Mouse (Mus musculus): ENCODE data around the gene Prkcd. TPM values are rescaled to one million over a fixed set of nuclear protein-coding genes. Genes with fewer than 3 reads are reported as not detected.
A peak's percentile ranks its signal among the peaks of the same experiment; 100 is the strongest.

Prkcd gene
- polyA plus RNA-seq, 1 experiment from 2014 or later: 46.5 TPM

DNA sequence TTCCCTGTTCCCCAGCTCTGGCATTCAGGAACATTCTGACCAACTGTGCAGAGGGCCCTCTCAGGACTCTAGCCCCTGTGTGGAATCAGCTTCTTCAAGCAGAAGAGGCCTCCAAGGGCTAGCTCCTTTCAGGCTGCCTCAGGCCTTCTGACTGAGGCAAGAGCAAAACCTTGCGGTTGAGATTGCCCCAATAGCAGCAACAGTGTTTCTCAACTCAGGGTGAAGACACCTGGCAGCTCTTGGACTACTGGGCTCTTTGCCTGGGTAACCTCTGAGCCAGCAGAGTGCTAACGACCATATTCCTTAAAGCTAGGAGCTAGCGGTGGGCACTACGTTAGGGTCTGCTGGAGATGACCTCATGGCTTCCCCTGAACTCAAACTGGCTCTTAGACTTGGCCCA is 72.8 kb downstream of the Prkcd start:
- Histone ChIP-seq H3K27me3 (replicated peaks; ENCODE audit: control insufficient read depth, insufficient read depth, low read length) (no peaks in the 10 kb centered on the region), H3K36me3 (ENCODE audit: control insufficient read depth, insufficient read depth, low read length) (peaks cover 8% of the 10 kb centered on the region), H3K4me2 (ENCODE audit: low read length) (no peak overlapping the region), H3K27ac (ENCODE audit: low read depth) (no peak overlapping the region), H3K9ac (ENCODE audit: low read length) (no peak overlapping the region), H3K4me3 (ENCODE audit: low read depth, low read length) (no peak overlapping the region), H3K9me3 (ENCODE audit: control insufficient read depth, low read length) (no peaks in the 10 kb centered on the region), H3K4me1 (replicated peaks; ENCODE audit: control insufficient read depth, insufficient read depth, low read length) (peaks cover 22% of the 10 kb centered on the region)
- ATAC-seq (replicated peaks; ENCODE audit: low FRiP score, low TSS enrichment, low read depth): no peak
- no peak for DNase-seq (ENCODE audit: low spot score)
- whole genome bisulfite sequencing: 89% methylated on average over 4 of the region's 4 CpGs

DNA sequence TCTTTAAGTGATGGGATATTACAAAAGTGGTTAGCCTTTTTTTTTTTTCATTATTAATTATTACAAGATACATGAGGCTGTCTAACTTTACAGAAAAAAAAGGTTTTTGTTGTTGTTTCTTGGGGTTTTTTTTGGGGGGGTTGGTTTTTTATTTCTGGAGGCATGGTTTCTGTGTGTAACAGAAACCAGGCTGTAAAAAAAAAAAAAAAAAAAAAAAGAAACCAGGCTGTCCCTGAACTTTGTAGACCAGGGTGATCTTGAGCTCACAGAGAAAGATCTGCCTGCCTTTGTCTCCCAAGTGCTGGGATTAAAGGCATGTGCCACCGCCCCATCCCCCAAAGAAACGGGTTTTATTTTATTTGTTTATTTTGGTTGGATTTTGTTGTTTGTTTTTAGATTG is 74.0 kb downstream of the Prkcd start:
- 93% methylated on average over 2 of the region's 2 CpGs for WGBS
- Histone ChIP-seq H3K4me2 (ENCODE audit: low read length) (no peak overlapping the region), H3K9me3 (ENCODE audit: control insufficient read depth, low read length) (no peaks in the 10 kb centered on the region), H3K36me3 (ENCODE audit: control insufficient read depth, insufficient read depth, low read length) (peaks cover 7% of the 10 kb centered on the region; the same call in 1 of the 2 replicates), H3K27me3 (replicated peaks; ENCODE audit: control insufficient read depth, insufficient read depth, low read length) (no peaks in the 10 kb centered on the region), H3K4me3 (ENCODE audit: low read depth, low read length) (no peak overlapping the region), H3K9ac (ENCODE audit: low read length) (no peak overlapping the region), H3K27ac (ENCODE audit: low read depth) (no peak overlapping the region), H3K4me1 (replicated peaks; ENCODE audit: control insufficient read depth, insufficient read depth, low read length) (peaks cover 22% of the 10 kb centered on the region)
- DNase-seq (ENCODE audit: low spot score) (no peak), ATAC-seq (replicated peaks; ENCODE audit: low FRiP score, low TSS enrichment, low read depth) (no peak)

DNA sequence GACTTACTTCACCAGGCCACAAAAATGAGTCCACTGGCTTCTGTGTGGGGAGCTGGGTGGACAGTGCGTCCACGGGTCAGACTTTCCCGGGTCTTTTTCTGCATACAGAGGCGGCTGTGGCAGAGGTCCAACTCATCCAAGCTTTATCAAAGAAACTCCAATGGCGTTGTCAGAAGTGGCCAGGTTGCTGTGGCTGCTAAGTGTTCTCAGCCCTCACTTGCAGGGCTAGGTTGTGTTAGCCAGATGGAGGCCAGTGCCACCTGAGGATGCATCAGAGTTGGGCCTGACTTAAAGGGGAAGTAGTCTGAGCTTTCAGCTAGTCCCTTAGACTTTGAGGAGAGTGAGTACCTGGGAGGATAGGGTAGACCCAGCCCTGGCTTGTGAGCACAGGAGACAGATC is 74.5 kb downstream of the Prkcd start:
- Histone ChIP-seq H3K4me3 (ENCODE audit: low read depth, low read length) (peak overlapping the region; percentile 88; the same call in 1 of the 2 replicates), H3K4me2 (ENCODE audit: low read length) (peak overlapping the region; percentile 77), H3K36me3 (ENCODE audit: control insufficient read depth, insufficient read depth, low read length) (peaks cover 5% of the 10 kb centered on the region; the same call in 1 of the 2 replicates), H3K9me3 (ENCODE audit: control insufficient read depth, low read length) (no peaks in the 10 kb centered on the region), H3K27me3 (replicated peaks; ENCODE audit: control insufficient read depth, insufficient read depth, low read length) (no peaks in the 10 kb centered on the region), H3K4me1 (replicated peaks; ENCODE audit: control insufficient read depth, insufficient read depth, low read length) (peaks cover 22% of the 10 kb centered on the region), H3K9ac (ENCODE audit: low read length) (no peak overlapping the region), H3K27ac (ENCODE audit: low read depth) (no peak overlapping the region)
- DNase-seq (ENCODE audit: low spot score) (no peak), ATAC-seq (replicated peaks; ENCODE audit: low FRiP score, low TSS enrichment, low read depth) (no peak)
- WGBS: 68% methylated on average over 5 of the region's 5 CpGs

DNA sequence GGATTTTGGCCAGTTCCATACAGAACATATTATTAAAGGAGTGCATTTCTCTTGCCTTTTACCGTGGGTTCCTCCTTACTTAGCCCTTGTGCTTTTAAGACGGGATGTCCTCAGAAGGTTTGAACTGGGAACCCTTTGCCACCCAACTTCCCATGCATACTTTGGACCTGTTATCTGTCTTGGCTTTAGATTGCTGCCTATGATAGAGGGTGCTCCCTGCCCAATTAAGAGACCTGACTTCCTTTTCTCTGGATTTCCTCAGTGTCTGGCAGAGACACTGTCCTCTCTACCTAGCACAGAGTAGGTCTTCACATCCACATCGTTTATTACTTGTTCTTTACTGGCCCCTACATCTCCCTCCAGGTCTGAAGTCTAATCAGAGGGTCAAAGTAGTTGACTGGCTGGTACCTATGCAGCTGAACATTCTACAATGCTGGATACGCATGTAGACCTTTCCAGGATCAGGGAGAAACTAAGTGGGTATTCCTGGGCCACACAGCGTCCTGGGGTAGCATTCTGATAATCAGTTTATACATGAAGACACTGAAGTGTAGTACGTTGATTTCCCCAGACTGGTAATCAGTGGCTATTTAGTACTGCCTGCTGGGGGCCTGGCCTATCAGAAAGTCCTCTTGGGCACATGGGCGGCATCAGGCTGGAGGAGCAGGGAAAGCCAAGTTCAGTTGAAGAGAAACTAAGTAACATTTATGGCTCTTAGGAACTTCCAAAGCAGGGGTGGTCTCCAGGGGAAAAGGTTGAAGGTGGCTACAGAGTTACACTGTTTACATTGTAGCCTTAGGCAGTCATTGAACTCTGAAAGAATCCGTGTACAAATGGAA is 75.6 kb downstream of the Prkcd start:
- Histone ChIP-seq H3K27me3 (replicated peaks; ENCODE audit: control insufficient read depth, insufficient read depth, low read length) (no peaks in the 10 kb centered on the region), H3K4me1 (replicated peaks; ENCODE audit: control insufficient read depth, insufficient read depth, low read length) (peaks cover 22% of the 10 kb centered on the region), H3K4me2 (ENCODE audit: low read length) (peak overlapping the region; percentile 77), H3K36me3 (ENCODE audit: control insufficient read depth, insufficient read depth, low read length) (no peaks in the 10 kb centered on the region), H3K9me3 (ENCODE audit: control insufficient read depth, low read length) (no peaks in the 10 kb centered on the region), H3K27ac (ENCODE audit: low read depth) (no peak overlapping the region), H3K4me3 (ENCODE audit: low read depth, low read length) (peak overlapping the region; percentile 88), H3K9ac (ENCODE audit: low read length) (peak overlapping the region; percentile 93)
- DNase-seq (ENCODE audit: low spot score) (no peak), ATAC-seq (replicated peaks; ENCODE audit: low FRiP score, low TSS enrichment, low read depth) (no peak)
- WGBS: 24% methylated on average over 8 of the region's 8 CpGs

DNA sequence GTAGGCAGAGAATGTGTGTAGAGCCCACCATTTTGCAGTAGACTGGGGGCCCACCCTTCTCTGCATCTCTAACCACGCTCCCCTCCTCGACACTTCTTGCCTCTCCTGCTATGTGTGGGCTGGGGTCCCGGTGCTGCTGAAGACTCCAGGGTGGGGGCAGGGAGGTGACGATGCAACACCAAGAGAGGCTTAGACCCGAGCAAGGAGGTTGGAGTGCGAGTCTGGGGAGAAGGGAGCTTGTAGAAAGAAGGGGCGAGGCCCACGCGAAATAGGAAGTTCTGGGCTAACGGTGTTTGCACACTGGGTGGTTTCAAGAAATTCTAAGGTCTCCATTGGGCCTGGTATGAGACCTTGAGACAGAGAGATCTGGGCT is 76.2 kb downstream of the Prkcd start:
- no peaks in the 10 kb centered on the region for H3K9me3 ChIP-seq (ENCODE audit: control insufficient read depth, low read length)
- H3K27ac ChIP-seq (ENCODE audit: low read depth): peak overlapping the region; percentile 93
- H3K9ac ChIP-seq (ENCODE audit: low read length): peak overlapping the region; percentile 93
- H3K36me3 ChIP-seq (ENCODE audit: control insufficient read depth, insufficient read depth, low read length): no peaks in the 10 kb centered on the region
- peak overlapping the region; percentile 77 for H3K4me2 ChIP-seq (ENCODE audit: low read length)
- under 1% methylated on average over 10 of the region's 10 CpGs for WGBS
- ATAC-seq (replicated peaks; ENCODE audit: low FRiP score, low TSS enrichment, low read depth) (peak; percentile 20), DNase-seq (ENCODE audit: low spot score) (no peak)
- H3K27me3 ChIP-seq (replicated peaks; ENCODE audit: control insufficient read depth, insufficient read depth, low read length): no peaks in the 10 kb centered on the region
- H3K4me1 ChIP-seq (replicated peaks; ENCODE audit: control insufficient read depth, insufficient read depth, low read length): peaks cover 22% of the 10 kb centered on the region
- H3K4me3 ChIP-seq (ENCODE audit: low read depth, low read length): peak overlapping the region; percentile 88

DNA sequence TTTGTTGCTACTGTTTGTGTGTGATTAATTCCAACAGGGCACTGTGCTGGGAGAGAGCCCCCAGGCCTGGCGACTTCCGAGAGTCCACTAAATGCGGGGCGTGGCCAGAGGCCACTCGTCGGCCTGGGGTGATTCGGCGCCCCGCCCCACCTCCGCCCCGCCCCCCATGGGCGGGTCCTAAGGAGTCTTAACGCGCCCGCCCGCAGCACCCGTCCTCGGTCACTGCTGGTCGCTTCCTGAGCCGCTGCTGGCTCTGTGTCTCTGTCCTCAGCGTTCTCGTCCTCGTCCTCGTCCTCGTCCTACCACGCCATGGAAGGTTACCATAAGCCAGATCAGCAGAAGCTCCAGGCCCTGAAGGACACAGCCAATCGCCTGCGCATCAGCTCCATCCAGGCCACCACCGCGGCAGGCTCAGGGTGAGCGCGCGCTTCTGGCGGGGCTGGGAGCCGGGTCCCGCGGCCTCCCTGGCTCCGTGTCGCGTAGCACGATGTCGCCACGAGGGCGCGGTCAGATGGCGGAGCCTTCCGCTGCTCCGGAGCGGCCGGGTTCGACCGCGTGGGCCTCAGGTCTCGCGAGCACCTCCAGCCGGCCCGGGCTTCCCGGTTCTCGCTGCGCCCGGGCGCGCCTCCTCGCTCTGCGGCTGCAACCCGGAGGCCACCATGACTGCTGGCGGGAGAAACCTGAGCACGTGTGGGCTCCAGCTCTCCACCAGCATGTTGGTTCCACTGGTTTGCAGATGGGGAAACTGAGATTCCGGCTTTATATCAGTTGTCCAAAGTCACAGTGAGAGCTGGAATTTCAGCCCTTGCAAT is 76.8 kb downstream of the Prkcd start:
- Histone ChIP-seq H3K4me3 (ENCODE audit: low read depth, low read length) (peak overlapping the region; percentile 88), H3K4me2 (ENCODE audit: low read length) (peak overlapping the region; percentile 77), H3K36me3 (ENCODE audit: control insufficient read depth, insufficient read depth, low read length) (no peaks in the 10 kb centered on the region), H3K27ac (ENCODE audit: low read depth) (peak overlapping the region; percentile 93), H3K27me3 (replicated peaks; ENCODE audit: control insufficient read depth, insufficient read depth, low read length) (no peaks in the 10 kb centered on the region), H3K4me1 (replicated peaks; ENCODE audit: control insufficient read depth, insufficient read depth, low read length) (peaks cover 22% of the 10 kb centered on the region), H3K9ac (ENCODE audit: low read length) (peak overlapping the region; percentile 93), H3K9me3 (ENCODE audit: control insufficient read depth, low read length) (no peaks in the 10 kb centered on the region)
- under 1% methylated on average over 69 of the region's 69 CpGs for WGBS
- DNase-seq (ENCODE audit: low spot score) (peak; percentile 98), ATAC-seq (replicated peaks; ENCODE audit: low FRiP score, low TSS enrichment, low read depth) (peak; percentile 93)

DNA sequence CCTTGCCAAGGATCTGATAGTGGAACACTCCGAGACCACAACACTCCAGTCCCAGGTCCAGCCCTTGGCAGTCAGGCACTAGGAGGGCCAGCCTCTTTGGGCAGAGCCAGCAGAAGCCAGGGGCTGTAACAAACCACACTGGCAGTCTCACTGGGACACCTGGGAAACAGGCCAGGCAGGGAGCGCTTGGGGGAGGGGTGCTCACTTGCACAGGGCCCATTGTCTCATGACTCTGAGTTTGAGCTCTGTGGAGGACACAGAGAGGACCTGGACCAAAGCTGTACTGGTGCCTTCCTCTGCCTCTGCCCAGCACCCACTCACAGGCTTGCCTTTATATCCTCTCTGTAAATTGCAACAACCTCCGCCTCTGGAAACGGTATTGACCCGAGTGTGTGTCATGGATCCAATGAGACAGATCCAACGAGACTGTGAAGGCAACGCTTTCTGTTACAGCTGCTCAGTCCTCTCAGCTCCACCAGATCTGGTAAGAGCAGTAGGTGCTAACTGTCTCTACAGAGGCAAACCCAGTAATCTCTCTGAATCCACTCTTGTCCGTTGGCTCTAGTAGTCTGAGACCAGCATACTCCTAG is 77.8 kb downstream of the Prkcd start, which contains the start of gene Tkt:
Tkt (plus strand) TSS at position 229 of the 590 bp plus-strand sequence.
- no peaks in the 10 kb centered on the region for H3K27me3 ChIP-seq (replicated peaks; ENCODE audit: control insufficient read depth, insufficient read depth, low read length)
- H3K9me3 ChIP-seq (ENCODE audit: control insufficient read depth, low read length): no peaks in the 10 kb centered on the region
- H3K4me1 ChIP-seq (replicated peaks; ENCODE audit: control insufficient read depth, insufficient read depth, low read length): peaks cover 22% of the 10 kb centered on the region
- H3K4me2 ChIP-seq (ENCODE audit: low read length): peak within 1 kb of the TSS; percentile 77
- 26% methylated on average over 8 of the region's 8 CpGs for WGBS
- peak within 1 kb of the TSS; percentile 93 for H3K27ac ChIP-seq (ENCODE audit: low read depth)
- no peaks in the 10 kb centered on the region for H3K36me3 ChIP-seq (ENCODE audit: control insufficient read depth, insufficient read depth, low read length)
- DNase-seq (ENCODE audit: low spot score) (peak; percentile 65), ATAC-seq (replicated peaks; ENCODE audit: low FRiP score, low TSS enrichment, low read depth) (no peak)
- peak within 1 kb of the TSS; percentile 93 for H3K9ac ChIP-seq (ENCODE audit: low read length)
- H3K4me3 ChIP-seq (ENCODE audit: low read depth, low read length): peak within 1 kb of the TSS; percentile 88

Data from intestine, embryonic 14.5 days (tissue).